Mouse (Mus musculus) kidney, embryonic 16.5 days (tissue): ENCODE measurements around the gene Pm20d1. TPM values are rescaled to one million over a fixed set of nuclear protein-coding genes. Genes with fewer than 3 reads are reported as not detected.
A peak's percentile ranks its signal among the peaks of the same experiment; 100 is the strongest.

ENCODE experiments used
- ATAC-seq: fragments of 200-750 bp; cut with Nextera tagmentation; 2 replicates; pipeline ENCODE4 v1.8.0; 2017; ENCODE audit warnings: moderate TSS enrichment; ENCODE audit not compliant: low FRiP score, low TSS enrichment
- H3K27ac ChIP-seq: fragments of 300-500 bp; sonication (generic); 2 replicates; pipeline ENCODE4 v1.5.1; 2014; ENCODE audit warnings: low read length
- H3K27me3 ChIP-seq: fragments of 300-500 bp; sonication (generic); 2 replicates; pipeline ENCODE4 v1.6.1; 2014; ENCODE audit warnings: low read length, control low read depth, mixed read lengths; ENCODE audit not compliant: insufficient read depth
- H3K36me3 ChIP-seq: fragments of 300-500 bp; sonication (generic); 2 replicates; pipeline ENCODE4 v1.6.1; 2014; ENCODE audit warnings: low read length, control low read depth, mixed read lengths; ENCODE audit not compliant: insufficient read depth
- H3K4me1 ChIP-seq: fragments of 300-500 bp; sonication (generic); 2 replicates; pipeline ENCODE4 v1.6.1; 2014; ENCODE audit warnings: low read length, control low read depth, mixed read lengths; ENCODE audit not compliant: insufficient read depth
- H3K4me2 ChIP-seq: fragments of 300-500 bp; sonication (generic); replicated peaks from 2 replicates; pipeline ENCODE4 v1.6.1; 2014; ENCODE audit warnings: low read depth, low read length
- H3K4me3 ChIP-seq: fragments of 300-500 bp; sonication (generic); 2 replicates; pipeline ENCODE4 v1.5.1; 2014; ENCODE audit warnings: mild to moderate bottlenecking, low read length
- H3K9ac ChIP-seq: fragments of 300-500 bp; sonication (generic); replicated peaks from 2 replicates; pipeline ENCODE4 v1.6.1; 2014; ENCODE audit warnings: low read length
- H3K9me3 ChIP-seq: fragments of 300-500 bp; sonication (generic); 2 replicates; pipeline ENCODE4 v1.6.1; 2016; ENCODE audit warnings: low read length, control low read depth
- WGBS: fragments of 180-500 bp; shearing (Covaris S2); extraction: QIAGEN DNeasy Blood & Tissue Kit; methylation state at CpG from one replicate; pipeline ENCODE4 v1.1.7; 2014; 5-methylcytosine and 5-hydroxymethylcytosine counted together
- polyA plus RNA-seq: library from polyadenylated mRNA; unstranded; fragments of >200 nt; fragmentation: Nextera tagmentation; extraction: Ambion mirVana; gene quantifications from 2 replicates; pipeline ENCODE4 v1.2.1, GENCODE M21; 2015

The Pm20d1 gene
- polyA plus RNA-seq, 1 experiment from 2014 or later = 4.2 TPM

DNA sequence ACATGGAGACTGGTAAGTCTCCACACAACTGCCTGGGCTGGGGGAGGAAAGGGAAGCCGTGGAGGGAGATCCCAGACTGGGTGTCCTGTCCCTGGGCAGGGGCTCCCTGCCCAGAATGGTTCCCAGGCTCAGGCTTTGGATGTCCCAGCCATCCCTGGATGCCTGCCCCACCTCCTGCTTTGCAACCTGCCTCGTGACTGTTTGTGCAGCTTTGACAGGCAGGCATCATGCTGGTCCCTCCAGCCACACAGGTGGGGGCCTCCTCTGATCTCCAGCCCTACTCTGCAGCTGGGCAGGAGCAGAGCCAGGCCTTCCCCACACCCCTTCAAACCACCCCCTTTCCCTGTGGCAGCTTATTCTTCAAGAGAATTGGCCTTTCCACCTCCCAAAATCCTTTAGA, 42.1 kb downstream of the Pm20d1 start:
- peaks cover 38% of the 10 kb centered on the region for H3K36me3 ChIP-seq
- no peak for ATAC-seq
- H3K9me3 ChIP-seq = no peaks in the 10 kb centered on the region
- no peak overlapping the region for H3K27ac ChIP-seq
- H3K4me2 ChIP-seq = no peak overlapping the region
- no peaks in the 10 kb centered on the region for H3K4me1 ChIP-seq
- no peak overlapping the region for H3K9ac ChIP-seq
- no peak overlapping the region for H3K4me3 ChIP-seq
- 47% methylated on average over 2 of the region's 2 CpGs for WGBS
- H3K27me3 ChIP-seq = no peaks in the 10 kb centered on the region

DNA sequence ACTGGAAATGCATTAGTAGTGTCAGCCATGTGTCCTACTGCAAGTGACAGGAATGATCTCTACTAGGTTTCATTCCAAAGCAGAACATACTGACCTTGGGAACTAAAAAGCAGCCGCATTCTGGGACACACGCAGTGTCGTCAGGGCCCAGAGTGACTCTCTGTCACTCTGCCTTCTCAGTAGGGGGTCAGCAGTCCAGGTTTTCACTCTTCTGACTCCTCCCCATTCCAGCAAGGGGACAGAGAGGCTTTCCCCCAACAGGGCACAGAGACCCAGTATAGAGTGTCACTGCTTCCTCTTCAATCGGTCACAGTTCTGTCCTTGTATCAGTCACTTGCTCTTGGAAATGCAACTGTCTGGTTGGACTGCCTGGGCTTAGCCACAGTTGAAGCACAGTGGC, 45.0 kb downstream of the Pm20d1 start:
- H3K9me3 ChIP-seq = no peaks in the 10 kb centered on the region
- no peaks in the 10 kb centered on the region for H3K27me3 ChIP-seq
- ATAC-seq = no peak
- H3K4me1 ChIP-seq = no peaks in the 10 kb centered on the region
- peaks cover 57% of the 10 kb centered on the region for H3K36me3 ChIP-seq
- no peak overlapping the region for H3K27ac ChIP-seq
- H3K4me3 ChIP-seq = no peak overlapping the region
- WGBS = 83% methylated on average over 4 of the region's 4 CpGs
- no peak overlapping the region for H3K4me2 ChIP-seq
- no peak overlapping the region for H3K9ac ChIP-seq

DNA sequence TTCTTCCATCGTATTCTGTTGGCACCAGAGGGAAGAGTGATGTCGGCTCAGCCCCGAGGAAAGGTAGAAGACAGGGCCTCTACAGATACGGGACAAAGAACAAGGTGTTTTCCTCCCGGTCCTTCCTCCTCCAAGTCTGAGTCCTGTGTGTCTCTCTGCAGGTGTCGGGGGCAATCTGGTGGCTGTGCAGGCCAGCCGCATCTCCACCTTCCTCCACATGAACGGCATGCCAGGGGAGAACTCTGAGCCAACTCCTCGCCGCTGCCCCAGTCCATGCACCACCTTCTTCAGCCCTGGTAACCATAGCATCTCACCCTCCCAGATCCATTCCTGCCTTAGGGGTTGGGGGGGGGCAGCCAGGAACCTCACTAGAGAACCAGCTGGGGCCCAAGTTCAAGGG, 46.6 kb downstream of the Pm20d1 start:
- no peaks in the 10 kb centered on the region for H3K4me1 ChIP-seq
- no peaks in the 10 kb centered on the region for H3K27me3 ChIP-seq
- no peak overlapping the region for H3K9ac ChIP-seq
- no peak for ATAC-seq
- no peaks in the 10 kb centered on the region for H3K9me3 ChIP-seq
- H3K4me2 ChIP-seq = no peak overlapping the region
- H3K27ac ChIP-seq = no peak overlapping the region
- H3K4me3 ChIP-seq = no peak overlapping the region
- peaks cover 57% of the 10 kb centered on the region for H3K36me3 ChIP-seq
- WGBS = 96% methylated on average over 10 of the region's 10 CpGs

DNA sequence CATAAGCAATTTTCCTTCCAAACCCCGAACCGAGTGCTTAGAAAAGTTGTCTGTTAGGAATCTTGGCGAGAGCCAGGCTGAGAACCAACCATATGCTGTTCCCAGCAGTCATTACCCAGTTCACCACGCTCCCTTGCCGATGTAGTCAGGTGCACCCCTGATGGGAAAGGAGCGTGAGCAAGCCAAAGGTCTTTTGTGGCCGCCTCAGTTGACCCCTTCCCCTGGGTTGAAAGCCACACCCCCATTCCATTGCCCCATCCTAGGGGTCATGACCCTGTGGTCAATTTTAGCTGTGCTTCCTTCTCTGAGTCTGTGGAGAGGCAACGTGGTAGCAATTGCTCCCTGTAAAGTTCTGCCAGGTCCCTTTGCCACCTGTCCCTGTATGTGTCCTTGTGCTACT, 47.7 kb downstream of the Pm20d1 start:
- Histone ChIP-seq H3K4me2 (no peak overlapping the region), H3K36me3 (peaks cover 57% of the 10 kb centered on the region), H3K9me3 (no peaks in the 10 kb centered on the region), H3K27ac (no peak overlapping the region), H3K27me3 (no peaks in the 10 kb centered on the region), H3K4me1 (no peaks in the 10 kb centered on the region), H3K9ac (no peak overlapping the region), H3K4me3 (no peak overlapping the region)
- 84% methylated on average over 8 of the region's 8 CpGs for WGBS
- no peak for ATAC-seq

DNA sequence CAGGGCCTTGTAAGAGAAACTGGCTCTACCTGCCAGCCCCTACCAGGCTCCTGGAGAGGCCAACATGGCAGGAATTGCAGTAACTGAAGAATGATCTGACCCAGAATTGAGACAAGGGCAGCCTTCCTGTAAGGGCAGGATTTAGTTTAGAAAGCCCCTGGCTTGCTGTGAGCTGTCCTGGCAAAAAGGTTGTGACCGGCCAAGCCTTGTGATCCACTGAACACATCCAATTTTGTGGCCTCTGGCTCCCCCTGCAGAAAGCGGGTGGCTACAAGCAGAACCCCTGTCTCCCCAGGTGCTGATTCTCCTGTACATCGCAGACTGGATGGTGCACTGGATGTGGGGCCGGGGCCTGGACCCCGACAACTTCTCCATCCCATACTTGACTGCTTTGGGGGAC, 49.1 kb downstream of the Pm20d1 start:
- ATAC-seq = no peak
- Histone ChIP-seq H3K36me3 (peaks cover 47% of the 10 kb centered on the region), H3K4me3 (no peak overlapping the region), H3K4me1 (no peaks in the 10 kb centered on the region; the same call in 1 of the 2 replicates), H3K9ac (no peak overlapping the region), H3K9me3 (no peaks in the 10 kb centered on the region), H3K4me2 (no peak overlapping the region), H3K27me3 (no peaks in the 10 kb centered on the region), H3K27ac (no peak overlapping the region)
- 85% methylated on average over 5 of the region's 5 CpGs for WGBS

DNA sequence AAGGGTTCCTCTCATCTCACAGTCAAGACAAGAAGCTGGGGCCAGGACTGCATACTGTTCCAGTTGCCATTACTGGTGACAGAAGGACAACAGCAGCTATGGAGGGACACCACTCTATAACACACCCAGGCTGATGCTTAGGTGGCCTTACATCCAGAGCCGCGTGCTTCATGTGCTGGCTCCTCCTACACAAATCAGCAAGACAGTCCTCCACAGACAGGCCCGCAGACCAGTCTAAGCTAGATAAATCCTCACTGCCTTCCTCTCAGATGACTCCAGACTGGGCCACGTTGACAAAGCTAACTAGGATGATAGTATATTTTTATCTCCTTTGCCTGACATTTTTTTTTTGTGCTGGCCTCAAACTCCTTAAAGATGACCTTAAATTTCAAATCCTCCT, 64.6 kb downstream of the Pm20d1 start:
- ATAC-seq = no peak
- 73% methylated on average over 4 of the region's 4 CpGs for WGBS
- H3K27me3 ChIP-seq = no peaks in the 10 kb centered on the region

DNA sequence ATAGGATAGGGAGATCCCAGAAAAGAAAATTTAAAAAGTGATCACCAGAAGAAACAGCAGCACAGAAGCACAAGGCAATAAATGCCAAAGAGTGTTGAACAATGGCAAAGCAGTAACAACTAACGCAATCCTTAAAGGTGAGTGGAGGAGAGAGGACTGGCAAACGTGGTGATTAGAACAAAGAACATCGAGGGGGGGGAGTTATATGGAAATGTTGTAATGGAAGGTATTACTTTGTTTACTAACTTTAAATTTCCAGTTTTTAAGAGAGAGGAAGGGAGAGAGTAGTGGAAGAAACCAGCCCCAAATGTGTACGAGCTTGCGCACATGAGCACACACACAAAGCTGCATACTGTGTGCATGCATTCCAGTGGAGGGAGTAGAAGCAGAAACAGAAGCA, 68.4 kb downstream of the Pm20d1 start:
- WGBS = 77% methylated on average over 5 of the region's 5 CpGs
- no peaks in the 10 kb centered on the region; the same call in 1 of the 2 replicates for H3K27me3 ChIP-seq
- ATAC-seq = no peak

More for the DNA sequence above, 64.6 kb downstream of the Pm20d1 start:
- Histone ChIP-seq H3K9ac (no peak overlapping the region), H3K4me1 (no peaks in the 10 kb centered on the region), H3K36me3 (no peaks in the 10 kb centered on the region), H3K4me2 (no peak overlapping the region), H3K4me3 (no peak overlapping the region), H3K9me3 (no peaks in the 10 kb centered on the region), H3K27ac (no peak overlapping the region)

DNA sequence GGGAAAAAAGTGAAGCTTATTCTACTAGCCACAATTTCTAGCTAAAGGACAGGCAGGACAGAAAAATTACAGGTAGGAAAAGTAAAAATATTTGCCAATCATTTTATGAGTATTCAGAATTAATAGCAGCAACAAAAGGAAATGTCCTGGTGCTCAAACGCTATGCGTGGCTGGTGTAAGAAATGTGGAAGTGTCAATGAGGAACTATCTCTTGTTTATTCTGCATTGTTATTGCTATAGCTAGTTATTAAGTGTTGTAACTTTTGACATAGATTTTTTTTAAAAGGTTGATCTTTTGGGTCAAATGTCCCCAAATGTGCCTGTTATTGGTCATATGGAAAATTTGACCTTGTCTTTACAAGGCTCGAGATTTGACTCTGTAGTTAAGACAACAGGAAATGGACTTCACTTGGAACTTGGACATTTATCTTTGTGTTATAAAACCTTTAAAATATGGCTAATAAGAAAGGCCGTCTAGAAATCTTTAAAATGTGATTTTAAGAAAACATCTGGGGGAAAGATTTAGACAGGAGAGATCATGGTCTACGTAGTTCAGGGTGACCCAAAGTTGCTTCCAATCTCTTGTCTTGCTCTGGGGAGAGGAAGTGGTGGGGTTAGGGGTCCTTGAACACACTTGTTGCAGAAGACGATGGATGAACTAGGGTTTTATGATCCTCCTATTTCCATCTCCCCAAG, 69.3 kb downstream of the Pm20d1 start:
- 65% methylated on average over 6 of the region's 6 CpGs for WGBS
- Histone ChIP-seq H3K9me3 (no peaks in the 10 kb centered on the region), H3K4me1 (peaks cover 5% of the 10 kb centered on the region), H3K4me3 (peak overlapping the region; percentile 75), H3K9ac (no peak overlapping the region), H3K27me3 (no peaks in the 10 kb centered on the region; the same call in 1 of the 2 replicates), H3K27ac (no peak overlapping the region), H3K36me3 (no peaks in the 10 kb centered on the region), H3K4me2 (peak overlapping the region; percentile 86; the same call in 1 of the 2 replicates)
- no peak for ATAC-seq

More for the DNA sequence above, 68.4 kb downstream of the Pm20d1 start:
- Histone ChIP-seq H3K36me3 (no peaks in the 10 kb centered on the region), H3K9me3 (no peaks in the 10 kb centered on the region), H3K27ac (no peak overlapping the region), H3K4me1 (peaks cover 5% of the 10 kb centered on the region), H3K9ac (no peak overlapping the region), H3K4me2 (no peak overlapping the region), H3K4me3 (no peak overlapping the region)

DNA sequence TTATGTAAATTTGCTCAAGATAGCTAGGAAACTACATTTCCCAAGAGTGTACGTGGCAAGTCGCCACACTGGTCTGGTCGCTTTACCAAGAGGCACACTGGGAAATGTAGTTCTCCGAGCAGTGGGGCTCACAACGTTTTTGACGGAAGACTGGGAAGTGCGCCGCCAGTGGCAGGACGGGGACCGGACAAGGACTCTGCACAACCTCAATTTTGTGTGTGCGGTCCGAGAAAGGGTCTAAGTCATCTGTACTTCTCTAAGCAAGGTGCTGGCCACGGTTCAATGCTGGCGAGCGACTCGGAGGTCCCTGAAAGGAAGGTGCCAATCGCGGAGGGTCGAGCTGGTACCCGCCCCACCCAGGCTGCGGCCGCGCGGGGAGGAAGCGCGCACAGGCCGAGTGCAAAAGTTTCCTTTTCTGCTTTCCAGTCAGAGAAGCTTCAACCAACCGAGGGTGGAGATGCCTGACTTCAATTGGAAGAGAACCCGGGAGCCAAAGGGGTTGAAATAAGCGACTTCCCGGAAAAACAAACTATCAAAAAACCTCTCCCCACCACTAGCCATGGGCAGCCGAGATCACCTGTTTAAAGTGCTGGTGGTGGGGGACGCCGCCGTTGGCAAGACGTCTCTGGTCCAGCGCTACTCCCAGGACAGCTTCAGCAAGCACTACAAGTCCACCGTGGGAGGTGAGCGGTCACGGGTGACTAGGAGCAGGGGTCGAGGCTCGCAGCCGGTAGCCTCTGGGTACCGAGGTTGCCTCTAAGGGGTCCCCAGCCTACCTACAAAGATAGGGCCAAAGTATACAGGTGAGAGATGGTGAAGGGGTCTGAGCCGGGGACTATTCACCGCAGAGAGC, 70.1 kb downstream of the Pm20d1 start, which contains the start of gene Rab29:
TSS of gene Rab29 (plus strand) at position 132 of the 853 bp plus-strand sequence.
- Histone ChIP-seq H3K27me3 (no peaks in the 10 kb centered on the region; the same call in 1 of the 2 replicates), H3K9ac (peak within 1 kb of the TSS; percentile 78), H3K4me1 (peaks cover 5% of the 10 kb centered on the region), H3K9me3 (no peaks in the 10 kb centered on the region), H3K36me3 (peaks cover 2% of the 10 kb centered on the region; the same call in 1 of the 2 replicates), H3K4me2 (peak within 1 kb of the TSS; percentile 86), H3K4me3 (peak within 1 kb of the TSS; percentile 75), H3K27ac (peak within 1 kb of the TSS; percentile 42; the same call in 1 of the 2 replicates)
- peak; percentile 99 for ATAC-seq
- under 1% methylated on average over 46 of the region's 46 CpGs for WGBS

DNA sequence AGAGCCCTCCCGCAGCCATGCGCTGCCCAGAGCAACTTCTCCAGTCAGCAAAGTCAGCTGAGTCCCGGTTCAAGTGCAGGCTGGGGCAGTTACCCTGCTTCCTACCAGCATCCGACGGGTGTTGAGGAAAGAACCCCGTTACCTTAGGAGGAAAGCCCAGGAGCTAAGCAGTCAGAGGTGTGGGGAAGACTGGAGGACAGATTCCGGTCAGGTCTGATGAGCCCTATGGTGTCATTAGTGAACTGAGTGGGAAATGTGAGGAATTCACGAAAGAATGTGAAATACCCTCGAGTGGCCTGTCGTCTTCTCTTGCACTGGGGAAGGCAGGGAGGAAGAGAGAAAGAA, 70.7 kb downstream of the Pm20d1 start:
- Histone ChIP-seq H3K9ac (peak overlapping the region; percentile 78), H3K36me3 (peaks cover 2% of the 10 kb centered on the region; the same call in 1 of the 2 replicates), H3K4me3 (peak overlapping the region; percentile 75), H3K9me3 (no peaks in the 10 kb centered on the region), H3K4me2 (peak overlapping the region; percentile 86), H3K27ac (no peak overlapping the region), H3K4me1 (peaks cover 5% of the 10 kb centered on the region), H3K27me3 (no peaks in the 10 kb centered on the region; the same call in 1 of the 2 replicates)
- no peak for ATAC-seq
- WGBS = 16% methylated on average over 10 of the region's 10 CpGs
